Mouse (Mus musculus) liver, postnatal 0 days (tissue): ENCODE results near the gene Cabp4.

Source experiments
- CTCF ChIP-seq: sonication (generic); IDR thresholded peaks from 2 replicates; pipeline ENCODE4 v1.5.1; 2016; ENCODE audit warnings: antibody characterized with exemption, low read depth
- EP300 ChIP-seq: IDR thresholded peaks from 2 replicates; pipeline ENCODE4 v1.6.1; 2016; ENCODE audit warnings: antibody characterized with exemption, low read depth, mild to moderate bottlenecking

DNA sequence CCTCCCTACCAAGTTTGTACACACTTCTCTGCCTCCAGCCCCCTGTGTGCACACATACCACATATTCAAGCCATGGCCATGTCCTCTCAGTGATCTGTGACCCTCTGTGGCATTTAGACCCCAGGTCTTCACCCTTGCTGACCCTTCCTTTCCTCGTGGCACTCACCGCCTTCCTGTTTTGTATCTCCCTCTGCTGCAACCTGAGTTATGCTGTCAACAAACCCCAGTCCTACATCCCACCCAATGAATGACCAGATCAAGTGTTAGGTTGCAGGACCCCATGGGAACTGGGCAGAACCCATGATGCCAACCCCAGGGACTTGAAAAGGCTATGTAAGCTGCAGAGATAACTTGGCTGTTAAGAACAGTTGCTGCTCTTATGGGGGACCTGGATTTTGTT lies 41.8 kb downstream of the Cabp4 start:
- TF ChIP-seq CTCF, result no peak
- no peak for TF ChIP-seq EP300
